Mouse (Mus musculus) heart, adult 2 months (tissue): ENCODE measurements at regions not wholly inside any gene's neighbourhood (a gene's known extent, or its start where the extent isn't known, plus 50 kb on each side); places are given as distances from the start of the nearest gene placed in this dataset.

Experiments
- CTCF ChIP-seq: fragments of 200-600 bp; IDR thresholded peaks from 2 replicates; pipeline ENCODE4 v1.8.1; 2022; ENCODE audit warnings: antibody characterized with exemption, mild to moderate bottlenecking, moderate library complexity
- POLR2A ChIP-seq: fragments of 200-500 bp; IDR thresholded peaks from 2 replicates; pipeline ENCODE4 v1.6.1; 2011; ENCODE audit warnings: mild to moderate bottlenecking, low read depth, low read length, control low read depth; ENCODE audit not compliant: insufficient read depth

- TF ChIP-seq CTCF (no peak), POLR2A (no peak)
Measured at GRCm38 (mm10) chr12:12685217-12685522, 256.5 kb downstream of the Mycn start.
